Mouse (Mus musculus): Measurements from ENCODE around the gene Plbd1. TPM values are rescaled to one million over a fixed set of nuclear protein-coding genes. Genes with fewer than 3 reads are reported as not detected.

Plbd1 gene
- total and polyA plus RNA-seq, 3 experiments = not detected

GRCm38 (mm10) chr6:136690527-136690926 is 28.8 kb upstream of the Plbd1 start:
- dilution Hi-C loops (cut with MboI; ENCODE audit: extremely low pct_ligation_motif_present, extremely low pct_unique_long_range_greater_than_20kb, low sequenced_read_pairs) (no loop called here), in situ Hi-C loops (cut with MboI; ENCODE audit: low pct_ligation_motif_present, low pct_unique_long_range_greater_than_20kb, low sequenced_read_pairs) (no loop called here)
- Histone ChIP-seq H3K36me3 (replicated peaks in 1 of 2; ENCODE audit: control insufficient read depth in 1 of 2, insufficient read depth in 1 of 2, low read length in 1 of 2) (no peaks in the 10 kb centered on the region), H3K27ac (ENCODE audit: insufficient read depth, low read depth) (peak overlapping the region; percentile 48; the same call in 1 of the 2 replicates), H3K4me2 (ENCODE audit: insufficient read depth, low read depth, poor library complexity, severe bottlenecking) (peak overlapping the region; percentile 48; the same call in 1 of the 2 replicates), H3K9ac (ENCODE audit: insufficient read depth, low read depth) (no peak overlapping the region), H3K27me3 (replicated peaks) (no peaks in the 10 kb centered on the region), H3K4me3 (replicated peaks in 1 of 3; ENCODE audit: low read depth in 2 of 3, low read length in 2 of 3, poor library complexity in 1 of 3) (no peak overlapping the region), H3K9me3 (replicated peaks; ENCODE audit: low read length) (peaks cover 14% of the 10 kb centered on the region), H3K4me1 (ENCODE audit: control insufficient read depth in 1 of 2, insufficient read depth in 2 of 2) (peaks cover 7 to 32% of the 10 kb centered on the region in 2 experiments; a peak in 3 of 4 replicates), H3K79me2 (replicated peaks; ENCODE audit: control insufficient read depth, extremely low read depth, insufficient read depth, poor library complexity, severe bottlenecking) (no peaks in the 10 kb centered on the region)
- no peak for TF ChIP-seq NRF1 (IDR thresholded peaks at IDR 0.05; ENCODE audit: low read depth, low read length)
- no peak for TF ChIP-seq JUND (conservative IDR thresholded peaks at IDR 0.05; ENCODE audit: low read depth, low read length)
- no peak for TF ChIP-seq ELF1 (IDR thresholded peaks at IDR 0.05; ENCODE audit: low read depth, low read length)
- no peak for TF ChIP-seq GABPA (IDR thresholded peaks at IDR 0.05; ENCODE audit: insufficient replicate concordance, low read depth, low read length)
- 0 out of 2 replicates have a peak, but pooled peaks have one; percentile 9 for TF ChIP-seq MXI1 (IDR thresholded peaks at IDR 0.05; ENCODE audit: low read depth, low read length)
- TF ChIP-seq NELFE (IDR thresholded peaks at IDR 0.05; ENCODE audit: low read depth, low read length) = no peak
- DNase-seq (ENCODE audit: extremely low read depth) = no peak

DNA sequence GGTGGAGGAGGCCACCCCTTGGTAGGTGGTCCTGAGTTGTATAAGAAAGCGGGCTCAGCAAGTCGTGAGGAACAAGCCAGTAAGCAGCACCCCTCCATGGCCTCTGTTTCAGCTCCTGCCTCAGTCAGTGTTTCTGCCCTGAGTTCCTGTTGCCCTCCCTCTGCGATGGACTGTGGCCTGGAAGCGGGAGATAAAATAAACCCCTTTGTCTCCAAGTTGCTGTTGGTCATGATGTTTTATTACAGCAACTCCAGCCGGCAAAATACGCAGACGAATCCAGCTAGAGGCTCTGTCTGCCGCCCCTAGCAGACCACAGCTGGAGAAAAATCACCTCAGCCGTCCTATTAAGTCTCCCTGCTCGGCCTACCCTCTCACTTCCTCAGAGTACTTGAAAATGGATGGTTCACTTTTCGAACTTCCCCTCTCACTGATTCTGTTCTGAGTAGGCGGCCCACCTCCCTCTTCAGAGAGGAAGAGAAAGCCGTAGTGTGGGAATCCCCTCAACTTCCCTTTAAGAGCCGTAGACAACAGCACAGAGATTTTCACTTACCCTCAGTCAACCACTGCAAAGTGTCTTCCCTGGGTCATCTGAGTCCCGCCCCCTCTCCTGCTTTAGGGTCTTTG is 28.2 kb upstream of the Plbd1 start:
- dilution Hi-C loops (cut with MboI; ENCODE audit: extremely low pct_ligation_motif_present, extremely low pct_unique_long_range_greater_than_20kb, low sequenced_read_pairs) (no loop called here), in situ Hi-C loops (cut with MboI; ENCODE audit: low pct_ligation_motif_present, low pct_unique_long_range_greater_than_20kb, low sequenced_read_pairs) (no loop called here)
- Histone ChIP-seq H3K9me3 (replicated peaks; ENCODE audit: low read length) (peaks cover 14% of the 10 kb centered on the region), H3K36me3 (replicated peaks in 1 of 2; ENCODE audit: control insufficient read depth in 1 of 2, insufficient read depth in 1 of 2, low read length in 1 of 2) (no peaks in the 10 kb centered on the region), H3K4me2 (ENCODE audit: insufficient read depth, low read depth, poor library complexity, severe bottlenecking) (peak overlapping the region; percentile 48), H3K79me2 (replicated peaks; ENCODE audit: control insufficient read depth, extremely low read depth, insufficient read depth, poor library complexity, severe bottlenecking) (no peaks in the 10 kb centered on the region), H3K4me3 (replicated peaks in 1 of 3; ENCODE audit: low read depth in 2 of 3, low read length in 2 of 3, poor library complexity in 1 of 3) (peak overlapping the region in 1 of 3 experiments; percentile 33), H3K4me1 (ENCODE audit: control insufficient read depth in 1 of 2, insufficient read depth in 2 of 2) (peaks cover 11 to 38% of the 10 kb centered on the region in 2 experiments; a peak in 3 of 4 replicates), H3K27me3 (replicated peaks) (no peaks in the 10 kb centered on the region), H3K9ac (ENCODE audit: insufficient read depth, low read depth) (no peak overlapping the region), H3K27ac (ENCODE audit: insufficient read depth, low read depth) (peak overlapping the region; percentile 89)
- DNase-seq (ENCODE audit: extremely low read depth) = peak; percentile 95
- TF ChIP-seq ETS1 (conservative IDR thresholded peaks at IDR 0.05; ENCODE audit: low read depth, low read length) (peak; percentile 85), ZC3H11A (IDR thresholded peaks at IDR 0.05; ENCODE audit: low read depth, low read length) (no peak), USF2 (conservative IDR thresholded peaks at IDR 0.05; ENCODE audit: low read depth, low read length) (no peak), EP300 (IDR thresholded peaks at IDR 0.05; ENCODE audit: low read length) (peak; percentile 96), CTCF (conservative IDR thresholded peaks at IDR 0.05 in 1 of 2, IDR thresholded peaks at IDR 0.05 in 1 of 2; ENCODE audit: low read depth in 2 of 2, low read length in 2 of 2) (no peak), MEF2A (IDR thresholded peaks at IDR 0.05; ENCODE audit: borderline replicate concordance, low read depth, low read length) (peak; percentile 81; the same call in 1 of the 2 replicates), MYC (IDR thresholded peaks at IDR 0.05; ENCODE audit: low read depth, low read length) (no peak; the same call in 1 of the 2 replicates), CHD2 (IDR thresholded peaks at IDR 0.05; ENCODE audit: low read length) (no peak; the same call in 1 of the 2 replicates), BHLHE40 (IDR thresholded peaks at IDR 0.05; ENCODE audit: low read depth, low read length) (peak; percentile 66), SIN3A (IDR thresholded peaks at IDR 0.05; ENCODE audit: low read length) (peak; percentile 62), KAT2A (IDR thresholded peaks at IDR 0.05; ENCODE audit: insufficient replicate concordance, low read length) (no peak), JUND (conservative IDR thresholded peaks at IDR 0.05; ENCODE audit: low read depth, low read length) (peak; percentile 80), TCF12 (IDR thresholded peaks at IDR 0.05; ENCODE audit: low read depth, low read length) (peak; percentile 85), HCFC1 (IDR thresholded peaks at IDR 0.05; ENCODE audit: low read depth, low read length) (peak; percentile 31), PAX5 (IDR thresholded peaks at IDR 0.05; ENCODE audit: low read length) (no peak), E2F4 (IDR thresholded peaks at IDR 0.05; ENCODE audit: insufficient replicate concordance, low read depth, low read length) (0 out of 2 replicates have a peak, but pooled peaks have one; percentile 23), POLR2AphosphoS2 (IDR thresholded peaks at IDR 0.05; ENCODE audit: low read depth, low read length) (no peak), TBP (conservative IDR thresholded peaks at IDR 0.05; ENCODE audit: low read depth, low read length) (peak; percentile 55; the same call in 1 of the 2 replicates), MXI1 (IDR thresholded peaks at IDR 0.05; ENCODE audit: low read depth, low read length) (no peak; the same call in 1 of the 2 replicates), IRF4 (IDR thresholded peaks at IDR 0.05; ENCODE audit: low read depth, low read length) (peak; percentile 98), UBTF (IDR thresholded peaks at IDR 0.05; ENCODE audit: low read depth, low read length) (peak; percentile 73; the same call in 1 of the 2 replicates), POLR2A (IDR thresholded peaks at IDR 0.05; ENCODE audit: low read depth, low read length) (peak; percentile 54), USF1 (IDR thresholded peaks at IDR 0.05; ENCODE audit: low read depth, low read length) (no peak), GABPA (IDR thresholded peaks at IDR 0.05; ENCODE audit: insufficient replicate concordance, low read depth, low read length) (no peak), ZNF384 (IDR thresholded peaks at IDR 0.05; ENCODE audit: low read depth, low read length) (no peak; the same call in 1 of the 2 replicates), ZMIZ1 (IDR thresholded peaks at IDR 0.05; ENCODE audit: low read depth, low read length) (peak; percentile 68; the same call in 1 of the 2 replicates), RCOR1 (conservative IDR thresholded peaks at IDR 0.05; ENCODE audit: low read depth, low read length) (peak; percentile 46; the same call in 1 of the 2 replicates), SMC3 (IDR thresholded peaks at IDR 0.05; ENCODE audit: low read depth, low read length) (peak; percentile 2; the same call in 1 of the 2 replicates), NRF1 (IDR thresholded peaks at IDR 0.05; ENCODE audit: low read depth, low read length) (no peak)

Data from CH12.LX (cell line).